Mouse (Mus musculus) ZHBTc4 (cell line): ENCODE data around the gene Llgl1.

Experiments
- DNase-seq: peaks from one replicate; pipeline ENCODE4 v3.0.0-alpha.2; 2011; ENCODE audit warnings: low read depth, low spot score

The Llgl1 gene

GRCm38 (mm10) chr11:60699524-60700075 lies at the start of gene Llgl1:
Gene Llgl1 (plus strand): TSS chr11:60699723.
- peak; percentile 96 for DNase-seq

GRCm38 (mm10) chr11:60696165-60696564 lies 3.4 kb upstream of the Llgl1 start:
- DNase-seq = no peak

- DNase-seq = peak; percentile 50
Measured at GRCm38 (mm10) chr11:60697561-60697960, 2.0 kb upstream of the Llgl1 start.

- DNase-seq = peak; percentile 96
Measured at GRCm38 (mm10) chr11:60698806-60699523, 558 bp upstream of the Llgl1 start.

GRCm38 (mm10) chr11:60700320-60701185 lies 1.0 kb downstream of the Llgl1 start:
- DNase-seq = no peak

GRCm38 (mm10) chr11:60701611-60702010 lies 2.1 kb downstream of the Llgl1 start:
- no peak for DNase-seq

- peak; percentile 76 for DNase-seq
Measured at GRCm38 (mm10) chr11:60703131-60703530, 3.6 kb downstream of the Llgl1 start.

GRCm38 (mm10) chr11:60704023-60704880 lies 4.7 kb downstream of the Llgl1 start:
- no peak for DNase-seq

GRCm38 (mm10) chr11:60705255-60705654 lies 5.7 kb downstream of the Llgl1 start:
- DNase-seq = no peak

GRCm38 (mm10) chr11:60706076-60706475 lies 6.6 kb downstream of the Llgl1 start:
- no peak for DNase-seq

- no peak for DNase-seq
Measured at GRCm38 (mm10) chr11:60706696-60707480, 7.4 kb downstream of the Llgl1 start.

GRCm38 (mm10) chr11:60707672-60708071 lies 8.1 kb downstream of the Llgl1 start:
- DNase-seq = peak; percentile 44

GRCm38 (mm10) chr11:60708631-60709030 lies 9.1 kb downstream of the Llgl1 start:
- DNase-seq = no peak

GRCm38 (mm10) chr11:60709481-60710465 lies 10.2 kb downstream of the Llgl1 start:
- DNase-seq = no peak

- DNase-seq = no peak
Measured at GRCm38 (mm10) chr11:60711218-60711617, 11.7 kb downstream of the Llgl1 start.

GRCm38 (mm10) chr11:60712040-60712439 lies 12.5 kb downstream of the Llgl1 start:
- no peak for DNase-seq

GRCm38 (mm10) chr11:60712639-60713255 lies 13.2 kb downstream of the Llgl1 start:
- no peak for DNase-seq

- DNase-seq = no peak
Measured at GRCm38 (mm10) chr11:60715833-60716232, 16.3 kb downstream of the Llgl1 start.

GRCm38 (mm10) chr11:60719263-60719662 lies 19.7 kb downstream of the Llgl1 start:
- DNase-seq = no peak
